Mouse (Mus musculus): ENCODE results near the gene Arhgap18.

- TF ChIP-seq CTCF (IDR thresholded peaks at IDR 0.05; ENCODE audit: insufficient read depth, low read length), result no peak
- TF ChIP-seq POLR2A (IDR thresholded peaks at IDR 0.05; ENCODE audit: borderline replicate concordance, extremely low read depth, low read depth, low read length), result no peak
Observed at GRCm38 (mm10) chr10:26773541-26773940, 20.3 kb downstream of the Arhgap18 start.
